Mouse (Mus musculus) bone marrow macrophage, adult 2 months (primary cell): Measurements from ENCODE around the gene Etfa. TPM values are rescaled to one million over a fixed set of nuclear protein-coding genes. Genes with fewer than 3 reads are reported as not detected.

Experiments used
- H3K27ac ChIP-seq: 2 replicates; pipeline ENCODE4 v1.5.1; 2012; ENCODE audit warnings: low read depth, low read length; ENCODE audit not compliant: insufficient read depth
- H3K4me1 ChIP-seq: 2 replicates; pipeline ENCODE4 v1.6.1; 2012; ENCODE audit warnings: low read length; ENCODE audit not compliant: control insufficient read depth, insufficient read depth
- H3K4me3 ChIP-seq: 2 replicates; pipeline ENCODE4 v1.5.1; 2012; ENCODE audit warnings: mild to moderate bottlenecking, low read length, moderate library complexity; ENCODE audit not compliant: insufficient read depth
- CTCF ChIP-seq: IDR thresholded peaks from 2 replicates; pipeline ENCODE4 v1.5.1; 2012; ENCODE audit warnings: low read depth, mild to moderate bottlenecking, low read length, moderate library complexity
- POLR2A ChIP-seq: IDR thresholded peaks from 2 replicates; pipeline ENCODE4 v1.6.1; 2012; ENCODE audit warnings: mild to moderate bottlenecking, low read depth, low read length, borderline replicate concordance
- polyA plus RNA-seq: library from polyadenylated mRNA; stranded (reverse); fragments of >200 nt; gene quantifications from 2 replicates; pipeline ENCODE4 v1.2.4, GENCODE M21; 2012; ENCODE audit not compliant: missing spikeins, insufficient read depth, insufficient read length

Gene Etfa
- polyA plus RNA-seq, 1 experiment, result 70.5 TPM

GRCm38 (mm10) chr9:55451426-55451825 lies 60.6 kb downstream of the Etfa start:
- TF ChIP-seq POLR2A (no peak), CTCF (no peak)
- H3K4me3 ChIP-seq, result no peak overlapping the region
- no peaks in the 10 kb centered on the region for H3K4me1 ChIP-seq
- H3K27ac ChIP-seq, result no peak overlapping the region

- Histone ChIP-seq H3K4me3 (no peak overlapping the region), H3K27ac (no peak overlapping the region), H3K4me1 (no peaks in the 10 kb centered on the region)
- TF ChIP-seq CTCF, result no peak
- TF ChIP-seq POLR2A, result no peak
Measured at GRCm38 (mm10) chr9:55450035-55450434, 62.0 kb downstream of the Etfa start.

- H3K4me3 ChIP-seq, result no peak overlapping the region
Measured at GRCm38 (mm10) chr9:55449108-55449507, 62.9 kb downstream of the Etfa start.

GRCm38 (mm10) chr9:55447509-55447908 lies 64.5 kb downstream of the Etfa start:
- Histone ChIP-seq H3K4me3 (no peak overlapping the region), H3K4me1 (no peaks in the 10 kb centered on the region), H3K27ac (no peak overlapping the region)
- TF ChIP-seq CTCF (no peak), POLR2A (no peak)

More at GRCm38 (mm10) chr9:55449108-55449507, 62.9 kb downstream of the Etfa start:
- no peaks in the 10 kb centered on the region for H3K4me1 ChIP-seq
- TF ChIP-seq CTCF (no peak), POLR2A (no peak)
- H3K27ac ChIP-seq, result no peak overlapping the region

GRCm38 (mm10) chr9:55439206-55439780 lies 72.8 kb downstream of the Etfa start:
- H3K27ac ChIP-seq, result no peak overlapping the region
- TF ChIP-seq POLR2A (no peak), CTCF (no peak)
- no peak overlapping the region for H3K4me3 ChIP-seq
- no peaks in the 10 kb centered on the region for H3K4me1 ChIP-seq

GRCm38 (mm10) chr9:55438433-55438832 lies 73.6 kb downstream of the Etfa start:
- Histone ChIP-seq H3K27ac (no peak overlapping the region), H3K4me3 (no peak overlapping the region), H3K4me1 (no peaks in the 10 kb centered on the region)
- TF ChIP-seq CTCF (no peak), POLR2A (no peak)

- no peak overlapping the region for H3K27ac ChIP-seq
- TF ChIP-seq POLR2A, result no peak
- TF ChIP-seq CTCF, result no peak
Measured at GRCm38 (mm10) chr9:55433875-55434274, 78.2 kb downstream of the Etfa start.

GRCm38 (mm10) chr9:55432306-55433289 lies 79.4 kb downstream of the Etfa start:
- TF ChIP-seq CTCF, result no peak
- H3K27ac ChIP-seq, result no peak overlapping the region
- no peak overlapping the region for H3K4me3 ChIP-seq
- H3K4me1 ChIP-seq, result no peaks in the 10 kb centered on the region

More at GRCm38 (mm10) chr9:55433875-55434274, 78.2 kb downstream of the Etfa start:
- no peaks in the 10 kb centered on the region for H3K4me1 ChIP-seq
- no peak overlapping the region for H3K4me3 ChIP-seq

GRCm38 (mm10) chr9:55430133-55430532 lies 81.9 kb downstream of the Etfa start:
- H3K27ac ChIP-seq, result no peak overlapping the region
- TF ChIP-seq POLR2A (no peak), CTCF (no peak)
- no peaks in the 10 kb centered on the region for H3K4me1 ChIP-seq
- H3K4me3 ChIP-seq, result no peak overlapping the region

- Histone ChIP-seq H3K27ac (no peak overlapping the region), H3K4me3 (no peak overlapping the region), H3K4me1 (no peaks in the 10 kb centered on the region)
- TF ChIP-seq CTCF (peak; percentile 31; the same call in 1 of the 2 replicates), POLR2A (no peak)
Measured at GRCm38 (mm10) chr9:55429242-55429975, 82.6 kb downstream of the Etfa start.
